Mouse (Mus musculus) ovary, adult 18-20 months (tissue): ENCODE results near the gene Idh3b.

ENCODE experiments used
- DNase-seq: peaks from one replicate; pipeline ENCODE4 v3.0.0; 2022; ENCODE audit warnings: low spot score, mixed read lengths

Idh3b gene

DNA sequence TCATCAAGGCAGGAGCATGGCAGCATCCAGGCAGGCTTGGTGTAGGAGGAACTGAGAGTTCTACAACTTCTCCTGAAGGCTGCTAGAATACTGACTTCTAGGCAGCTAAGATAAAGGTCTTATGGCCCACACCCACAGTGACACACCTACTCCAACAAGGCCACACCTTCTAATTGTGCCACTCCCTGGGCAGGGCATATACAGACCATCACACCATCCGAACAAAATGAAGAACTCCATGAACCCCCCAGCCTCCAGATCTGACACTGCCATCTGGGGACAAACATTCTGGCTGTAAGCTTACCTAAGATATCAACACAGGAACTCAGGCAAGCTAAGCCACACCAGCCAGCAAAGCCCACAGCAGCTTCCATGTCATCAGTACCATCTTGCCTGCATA, 18.8 kb downstream of the Idh3b start:
- no peak for DNase-seq

DNA sequence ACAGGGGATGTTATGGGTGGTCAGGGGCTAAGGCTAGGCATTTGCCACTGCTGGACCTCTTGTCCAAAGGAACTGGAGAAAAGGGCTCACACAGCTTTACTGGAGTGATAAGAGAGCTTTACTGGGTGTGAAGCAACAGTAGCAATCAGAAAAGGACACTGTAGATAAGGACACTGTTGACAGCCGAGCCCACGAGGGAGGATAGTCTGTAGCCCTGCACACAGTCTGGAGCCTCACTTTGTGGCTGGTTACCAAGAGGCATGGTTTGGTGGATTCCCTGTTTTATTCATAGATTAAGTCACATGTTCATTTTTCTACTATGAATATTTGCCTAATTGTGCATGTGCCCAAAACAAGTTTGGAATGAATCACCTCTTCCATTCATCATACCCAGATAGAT, 21.9 kb downstream of the Idh3b start:
- DNase-seq = no peak

DNA sequence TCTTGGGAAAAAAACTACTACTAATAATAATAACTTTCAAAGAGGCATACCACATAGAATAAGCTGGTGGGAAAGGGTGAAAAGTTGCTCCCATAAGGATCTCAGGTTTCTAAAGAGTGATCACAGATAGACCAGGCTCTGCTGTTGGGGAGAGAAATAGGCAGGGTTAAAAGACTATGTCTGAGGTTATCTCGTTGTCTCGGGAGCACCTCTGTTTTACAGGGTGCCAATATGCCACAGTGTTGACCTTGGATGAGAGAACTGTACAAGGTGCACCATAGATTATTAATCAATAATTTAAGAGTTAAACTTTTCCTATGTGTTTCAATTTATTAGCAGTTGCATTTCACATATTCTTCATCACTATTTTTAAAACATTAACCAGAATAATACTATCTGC, 22.4 kb downstream of the Idh3b start:
- no peak for DNase-seq

DNA sequence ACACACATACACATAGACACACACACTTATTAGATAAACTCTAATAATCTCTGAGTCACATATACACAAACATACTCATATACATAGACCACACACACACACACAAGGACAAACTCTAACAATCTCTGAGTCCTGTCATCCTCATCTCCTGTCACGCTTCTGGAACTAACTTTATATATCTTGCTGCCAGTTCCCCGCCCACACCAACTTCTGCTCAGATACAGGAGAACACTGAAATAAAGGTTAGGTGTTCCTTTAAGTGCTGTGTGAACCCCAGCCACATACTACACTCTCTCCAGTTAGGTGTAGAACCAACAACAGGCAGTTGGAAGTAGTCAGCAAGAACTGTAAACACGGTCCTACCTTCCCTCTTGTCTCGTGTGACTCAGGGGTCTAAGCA, 23.5 kb downstream of the Idh3b start:
- no peak for DNase-seq

DNA sequence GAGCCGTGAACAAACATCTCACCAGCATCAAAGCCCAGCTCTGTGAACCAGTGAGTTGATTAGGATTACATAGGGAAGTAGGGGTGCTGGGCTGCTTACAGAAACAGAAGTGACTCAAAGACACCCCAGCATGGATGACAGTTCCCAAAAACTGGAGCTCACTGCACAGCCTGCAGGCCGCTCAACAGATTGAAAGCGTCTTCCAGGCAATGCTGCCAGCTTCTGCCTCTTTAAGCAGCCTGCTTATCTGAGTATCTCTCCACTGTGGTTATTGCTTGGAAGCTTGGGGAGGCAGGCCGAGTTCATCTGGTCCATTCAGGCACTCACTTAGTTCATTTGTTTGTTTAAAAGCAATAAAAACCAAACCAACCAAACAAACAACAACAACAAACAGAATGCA, 27.6 kb downstream of the Idh3b start:
- no peak for DNase-seq

DNA sequence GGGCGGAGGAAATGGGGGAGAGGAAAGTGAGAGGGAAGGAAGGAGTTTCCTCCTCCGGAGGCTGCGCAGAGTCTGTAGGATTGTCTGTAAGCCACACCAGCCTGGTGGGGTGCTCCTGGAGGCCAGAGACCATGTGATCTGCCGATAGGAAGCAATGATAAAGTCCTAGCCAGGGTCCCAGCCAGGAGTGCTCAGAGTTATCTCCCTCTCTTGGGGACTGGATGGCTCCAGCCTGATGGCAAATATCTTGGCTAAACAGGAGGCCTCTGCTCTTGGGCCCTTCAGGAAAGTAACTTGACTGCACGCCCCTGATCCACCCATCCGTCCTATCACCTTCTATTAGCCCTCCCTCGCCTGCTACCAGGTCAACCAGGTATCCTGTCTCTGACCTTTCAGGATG, 36.1 kb downstream of the Idh3b start:
- no peak for DNase-seq

DNA sequence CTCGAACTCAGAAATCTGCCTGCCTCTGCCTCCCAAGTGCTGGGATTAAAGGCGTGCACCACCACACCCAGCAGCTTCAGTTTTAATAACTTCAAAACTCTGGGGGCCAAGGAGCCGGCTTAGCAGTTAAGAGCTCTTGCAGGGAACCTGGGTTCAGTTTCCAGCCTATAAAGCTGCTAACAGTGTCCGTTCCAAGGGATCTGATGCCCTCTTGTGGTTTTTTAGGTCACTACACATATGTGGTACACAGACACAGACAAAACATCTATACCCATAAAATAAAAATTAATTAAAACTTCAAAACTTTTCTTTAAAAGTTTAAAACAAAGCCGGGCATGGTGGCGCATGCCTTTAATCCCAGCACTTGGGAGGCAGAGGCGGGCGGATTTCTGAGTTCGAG, 37.4 kb downstream of the Idh3b start:
- DNase-seq = no peak
